Mouse (Mus musculus) liver, embryonic 16.5 days (tissue): Measurements from ENCODE around the gene Myo1d. TPM values are rescaled to one million over a fixed set of nuclear protein-coding genes. Genes with fewer than 3 reads are reported as not detected.

Experiments
- ATAC-seq: fragments of 200-750 bp; cut with Nextera tagmentation; 2 replicates; pipeline ENCODE4 v1.8.0; 2017; ENCODE audit warnings: low read depth, mild to moderate bottlenecking, moderate number of reproducible peaks, moderate library complexity
- H3K27ac ChIP-seq: fragments of 300-500 bp; sonication (generic); 2 replicates; pipeline ENCODE4 v1.5.1; 2014; ENCODE audit warnings: mild to moderate bottlenecking, low read length
- H3K27me3 ChIP-seq: fragments of 300-500 bp; sonication (generic); 2 replicates; pipeline ENCODE4 v1.6.1; 2014; ENCODE audit warnings: low read depth, low read length, mixed read lengths; ENCODE audit not compliant: control insufficient read depth, insufficient read depth
- H3K36me3 ChIP-seq: fragments of 300-500 bp; sonication (generic); 2 replicates; pipeline ENCODE4 v1.6.1; 2014; ENCODE audit warnings: mild to moderate bottlenecking; ENCODE audit not compliant: control insufficient read depth, insufficient read depth
- H3K4me1 ChIP-seq: fragments of 300-500 bp; sonication (generic); 2 replicates; pipeline ENCODE4 v1.6.1; 2014; ENCODE audit warnings: low read depth, low read length, mixed read lengths; ENCODE audit not compliant: control insufficient read depth
- H3K4me2 ChIP-seq: fragments of 300-500 bp; sonication (generic); 2 replicates; pipeline ENCODE4 v1.6.1; 2014; ENCODE audit warnings: low read depth, low read length, mixed read lengths
- H3K4me3 ChIP-seq: fragments of 300-500 bp; sonication (generic); 2 replicates; pipeline ENCODE4 v1.5.1; 2014; ENCODE audit warnings: low read depth, mild to moderate bottlenecking, low read length
- H3K9ac ChIP-seq: fragments of 300-500 bp; sonication (generic); 2 replicates; pipeline ENCODE4 v1.6.1; 2014; ENCODE audit warnings: low read depth, low read length
- H3K9me3 ChIP-seq: fragments of 300-500 bp; sonication (generic); replicated peaks from 2 replicates; pipeline ENCODE4 v1.6.1; 2016; ENCODE audit warnings: low read length; ENCODE audit not compliant: control insufficient read depth
- WGBS: fragments of 180-500 bp; shearing (Covaris S2); extraction: QIAGEN DNeasy Blood & Tissue Kit; methylation state at CpG from one replicate; pipeline ENCODE4 v1.1.7; 2014; ENCODE audit not compliant: insufficient replicate concordance; 5-methylcytosine and 5-hydroxymethylcytosine counted together
- polyA plus RNA-seq: library from polyadenylated mRNA; unstranded; fragments of >200 nt; fragmentation: Nextera tagmentation; extraction: Ambion mirVana; gene quantifications from 2 replicates; pipeline ENCODE4 v1.2.1, GENCODE M21; 2015

Myo1d gene
- polyA plus RNA-seq, 1 experiment from 2014 or later = 12.3 TPM

- no peak overlapping the region for H3K4me3 ChIP-seq
- H3K27me3 ChIP-seq = no peaks in the 10 kb centered on the region
- ATAC-seq = no peak
- H3K4me2 ChIP-seq = no peak overlapping the region
- no peaks in the 10 kb centered on the region for H3K4me1 ChIP-seq
- H3K36me3 ChIP-seq = no peaks in the 10 kb centered on the region
- WGBS = 73% methylated on average over 3 of the region's 3 CpGs
- H3K27ac ChIP-seq = no peak overlapping the region
- no peak overlapping the region for H3K9ac ChIP-seq
- H3K9me3 ChIP-seq = no peaks in the 10 kb centered on the region
Observed at GRCm38 (mm10) chr11:80566286-80566685, 213.5 kb downstream of the Myo1d start.

GRCm38 (mm10) chr11:80564975-80565965 is 214.6 kb downstream of the Myo1d start:
- no peak overlapping the region for H3K4me2 ChIP-seq
- no peak for ATAC-seq
- H3K9me3 ChIP-seq = no peaks in the 10 kb centered on the region
- no peak overlapping the region for H3K27ac ChIP-seq
- H3K9ac ChIP-seq = no peak overlapping the region
- no peaks in the 10 kb centered on the region for H3K36me3 ChIP-seq
- WGBS = 34% methylated on average over 7 of the region's 7 CpGs
- H3K4me1 ChIP-seq = no peaks in the 10 kb centered on the region
- no peaks in the 10 kb centered on the region for H3K27me3 ChIP-seq
- no peak overlapping the region for H3K4me3 ChIP-seq

- Histone ChIP-seq H3K27ac (no peak overlapping the region), H3K27me3 (no peaks in the 10 kb centered on the region), H3K4me1 (no peaks in the 10 kb centered on the region), H3K4me2 (no peak overlapping the region), H3K4me3 (no peak overlapping the region), H3K9me3 (no peaks in the 10 kb centered on the region), H3K36me3 (no peaks in the 10 kb centered on the region), H3K9ac (no peak overlapping the region)
- WGBS = 40% methylated on average over 3 of the region's 3 CpGs
- ATAC-seq = no peak
Observed at GRCm38 (mm10) chr11:80562479-80562878, 217.3 kb downstream of the Myo1d start.

GRCm38 (mm10) chr11:80560770-80561169 is 219.1 kb downstream of the Myo1d start:
- H3K4me2 ChIP-seq = no peak overlapping the region
- WGBS = 20% methylated on average over 5 of the region's 5 CpGs
- no peaks in the 10 kb centered on the region for H3K4me1 ChIP-seq
- no peak overlapping the region for H3K9ac ChIP-seq
- H3K4me3 ChIP-seq = no peak overlapping the region
- no peaks in the 10 kb centered on the region for H3K9me3 ChIP-seq
- no peaks in the 10 kb centered on the region for H3K36me3 ChIP-seq
- no peaks in the 10 kb centered on the region for H3K27me3 ChIP-seq
- ATAC-seq = no peak
- H3K27ac ChIP-seq = no peak overlapping the region

- Histone ChIP-seq H3K9me3 (no peaks in the 10 kb centered on the region), H3K9ac (no peak overlapping the region), H3K4me3 (no peak overlapping the region), H3K4me1 (no peaks in the 10 kb centered on the region), H3K36me3 (no peaks in the 10 kb centered on the region), H3K27me3 (no peaks in the 10 kb centered on the region), H3K27ac (no peak overlapping the region), H3K4me2 (no peak overlapping the region)
- WGBS = 81% methylated on average over 5 of the region's 5 CpGs
- no peak for ATAC-seq
Observed at GRCm38 (mm10) chr11:80555416-80555815, 224.4 kb downstream of the Myo1d start.

- Histone ChIP-seq H3K36me3 (no peaks in the 10 kb centered on the region), H3K9ac (no peak overlapping the region), H3K27ac (no peak overlapping the region), H3K4me3 (no peak overlapping the region), H3K27me3 (no peaks in the 10 kb centered on the region), H3K4me1 (no peaks in the 10 kb centered on the region), H3K9me3 (no peaks in the 10 kb centered on the region), H3K4me2 (no peak overlapping the region)
- WGBS = 32% methylated on average over 11 of the region's 11 CpGs
- no peak for ATAC-seq
Observed at GRCm38 (mm10) chr11:80553046-80553445, 226.8 kb downstream of the Myo1d start.

GRCm38 (mm10) chr11:80551634-80552033 is 228.2 kb downstream of the Myo1d start:
- WGBS = 25% methylated on average over 3 of the region's 3 CpGs
- no peak for ATAC-seq
- Histone ChIP-seq H3K27me3 (no peaks in the 10 kb centered on the region), H3K4me2 (no peak overlapping the region), H3K4me1 (no peaks in the 10 kb centered on the region), H3K9me3 (no peaks in the 10 kb centered on the region), H3K36me3 (no peaks in the 10 kb centered on the region), H3K4me3 (no peak overlapping the region), H3K9ac (no peak overlapping the region), H3K27ac (no peak overlapping the region)

GRCm38 (mm10) chr11:80550264-80550663 is 229.6 kb downstream of the Myo1d start:
- H3K4me3 ChIP-seq = no peak overlapping the region
- H3K4me1 ChIP-seq = no peaks in the 10 kb centered on the region
- 72% methylated on average over 10 of the region's 10 CpGs for WGBS
- no peaks in the 10 kb centered on the region for H3K27me3 ChIP-seq
- ATAC-seq = no peak
- H3K9me3 ChIP-seq = no peaks in the 10 kb centered on the region
- H3K36me3 ChIP-seq = no peaks in the 10 kb centered on the region
- no peak overlapping the region for H3K27ac ChIP-seq
- no peak overlapping the region for H3K4me2 ChIP-seq
- no peak overlapping the region for H3K9ac ChIP-seq

- WGBS = 54% methylated on average over 6 of the region's 6 CpGs
- H3K36me3 ChIP-seq = no peaks in the 10 kb centered on the region
- no peak overlapping the region for H3K4me3 ChIP-seq
- no peaks in the 10 kb centered on the region for H3K9me3 ChIP-seq
- H3K9ac ChIP-seq = no peak overlapping the region
- no peaks in the 10 kb centered on the region for H3K27me3 ChIP-seq
- H3K27ac ChIP-seq = no peak overlapping the region
- no peaks in the 10 kb centered on the region for H3K4me1 ChIP-seq
- ATAC-seq = no peak
- H3K4me2 ChIP-seq = no peak overlapping the region
Observed at GRCm38 (mm10) chr11:80549854-80550253, 230.0 kb downstream of the Myo1d start.
